Mouse (Mus musculus) liver, embryonic 14.5 days (tissue): ENCODE measurements at regions not wholly inside any gene's neighbourhood (a gene's known extent, or its start where the extent isn't known, plus 50 kb on each side); places are given as distances from the start of the nearest gene placed in this dataset.

Experiments
- ATAC-seq: fragments of 200-750 bp; cut with Nextera tagmentation; 2 replicates; pipeline ENCODE4 v1.8.0; 2017; ENCODE audit warnings: moderate number of reproducible peaks, mild to moderate bottlenecking, moderate library complexity; ENCODE audit not compliant: insufficient read depth
- DNase-seq, 3 experiments: peaks; one replicate each; pipeline ENCODE4 v3.0.0-alpha.2; 2012 to 2013; ENCODE audit warnings: low read depth in 3 of 3, low spot score in 3 of 3
- H3K27ac ChIP-seq: fragments of 300-500 bp; sonication (generic); 2 replicates; pipeline ENCODE4 v1.5.1; 2014; ENCODE audit warnings: moderate library complexity, mild to moderate bottlenecking, control low read depth, inconsistent platforms
- H3K27me3 ChIP-seq: fragments of 300-500 bp; sonication (generic); 2 replicates; pipeline ENCODE4 v1.6.1; 2014; ENCODE audit warnings: mild to moderate bottlenecking, low read length, moderate library complexity; ENCODE audit not compliant: control insufficient read depth, insufficient read depth
- H3K36me3 ChIP-seq: fragments of 300-500 bp; sonication (generic); replicated peaks from 2 replicates; pipeline ENCODE4 v1.6.1; 2014; ENCODE audit warnings: low read depth; ENCODE audit not compliant: control insufficient read depth, insufficient read depth
- H3K4me1 ChIP-seq, 2 experiments: fragments of 200-500 bp in 1 of 2; fragments of 300-500 bp in 1 of 2; sonication (generic) in 1 of 2; replicated peaks; 2 replicates each; pipeline ENCODE4 v1.6.1; 2012 to 2014; ENCODE audit warnings: antibody characterized with exemption in 1 of 2, inconsistent platforms in 1 of 2, low read length in 1 of 2; ENCODE audit not compliant: control insufficient read depth in 2 of 2, insufficient read depth in 2 of 2
- H3K4me2 ChIP-seq: fragments of 300-500 bp; sonication (generic); 2 replicates; pipeline ENCODE4 v1.6.1; 2014; ENCODE audit warnings: low read depth, mild to moderate bottlenecking, control low read depth, moderate library complexity
- H3K4me3 ChIP-seq, 2 experiments: fragments of 200-500 bp in 1 of 2; fragments of 300-500 bp in 1 of 2; sonication (generic) in 1 of 2; 2 replicates each; pipeline ENCODE4 v1.5.1; 2012 to 2014; ENCODE audit warnings: low read depth in 2 of 2, low read length in 2 of 2, mild to moderate bottlenecking in 2 of 2, control low read depth in 1 of 2, inconsistent platforms in 1 of 2, moderate library complexity in 1 of 2; ENCODE audit not compliant: insufficient read depth in 1 of 2
- H3K9ac ChIP-seq: fragments of 300-500 bp; sonication (generic); replicated peaks from 2 replicates; pipeline ENCODE4 v1.6.1; 2014; ENCODE audit warnings: mild to moderate bottlenecking, control low read depth, moderate library complexity
- H3K9me3 ChIP-seq: fragments of 300-500 bp; sonication (generic); 2 replicates; pipeline ENCODE4 v1.6.1; 2016; ENCODE audit warnings: low read length, mixed read lengths; ENCODE audit not compliant: control insufficient read depth
- CTCF ChIP-seq: IDR thresholded peaks from 2 replicates; pipeline ENCODE4 v1.5.1; 2016; ENCODE audit warnings: antibody characterized with exemption, low read depth, control low read depth
- EP300 ChIP-seq: IDR thresholded peaks from 2 replicates; pipeline ENCODE4 v1.6.1; 2016; ENCODE audit warnings: antibody characterized with exemption, low read depth
- WGBS: fragments of 180-500 bp; shearing (Covaris S2); extraction: QIAGEN DNeasy Blood & Tissue Kit; methylation state at CpG from one replicate; pipeline ENCODE4 v1.1.7; 2014; ENCODE audit not compliant: insufficient replicate concordance; 5-methylcytosine and 5-hydroxymethylcytosine counted together

- TF ChIP-seq EP300 (no peak), CTCF (no peak)
- Histone ChIP-seq H3K4me1 (no peaks in the 10 kb centered on the region), H3K36me3 (no peaks in the 10 kb centered on the region), H3K27ac (no peak overlapping the region), H3K4me2 (no peak overlapping the region), H3K27me3 (no peaks in the 10 kb centered on the region), H3K9ac (no peak overlapping the region), H3K9me3 (no peaks in the 10 kb centered on the region), H3K4me3 (no peak overlapping the region)
- WGBS: 74% methylated on average over 7 of the region's 7 CpGs
- DNase-seq (no peak), ATAC-seq (no peak)
These were observed 328.7 kb upstream of the Gm5148 start for GRCm38 (mm10) chr3:38052941-38053340.

GRCm38 (mm10) chr3:38051748-38052147 lies 327.5 kb upstream of the Gm5148 start:
- Histone ChIP-seq H3K9me3 (no peaks in the 10 kb centered on the region), H3K4me2 (no peak overlapping the region), H3K9ac (no peak overlapping the region), H3K27me3 (no peaks in the 10 kb centered on the region), H3K4me3 (no peak overlapping the region), H3K27ac (no peak overlapping the region), H3K36me3 (no peaks in the 10 kb centered on the region), H3K4me1 (no peaks in the 10 kb centered on the region)
- DNase-seq (no peak), ATAC-seq (no peak)
- 72% methylated on average over 11 of the region's 11 CpGs for WGBS
- TF ChIP-seq CTCF (no peak), EP300 (no peak)

GRCm38 (mm10) chr3:38050856-38051255 lies 326.6 kb upstream of the Gm5148 start:
- 72% methylated on average over 9 of the region's 9 CpGs for whole genome bisulfite sequencing
- H3K4me3 ChIP-seq: no peak overlapping the region
- no peak overlapping the region for H3K27ac ChIP-seq
- H3K36me3 ChIP-seq: no peaks in the 10 kb centered on the region
- ATAC-seq (no peak), DNase-seq (no peak)
- TF ChIP-seq EP300: no peak
- TF ChIP-seq CTCF: no peak
- H3K4me2 ChIP-seq: no peak overlapping the region
- no peaks in the 10 kb centered on the region for H3K27me3 ChIP-seq
- H3K9me3 ChIP-seq: no peaks in the 10 kb centered on the region
- H3K9ac ChIP-seq: no peak overlapping the region
- H3K4me1 ChIP-seq: no peaks in the 10 kb centered on the region

GRCm38 (mm10) chr3:38050366-38050765 lies 326.1 kb upstream of the Gm5148 start:
- Histone ChIP-seq H3K4me3 (no peak overlapping the region), H3K36me3 (no peaks in the 10 kb centered on the region), H3K27ac (no peak overlapping the region), H3K27me3 (no peaks in the 10 kb centered on the region), H3K4me2 (no peak overlapping the region), H3K9me3 (no peaks in the 10 kb centered on the region), H3K4me1 (no peaks in the 10 kb centered on the region), H3K9ac (no peak overlapping the region)
- no peak for TF ChIP-seq CTCF
- no peak for TF ChIP-seq EP300
- DNase-seq: no peak
- no peak for ATAC-seq
- 68% methylated on average over 1 of the region's 1 CpGs for WGBS

- no peak overlapping the region for H3K9ac ChIP-seq
- H3K36me3 ChIP-seq: no peaks in the 10 kb centered on the region
- no peak overlapping the region for H3K4me3 ChIP-seq
- 75% methylated on average over 2 of the region's 2 CpGs for WGBS
- no peak overlapping the region for H3K4me2 ChIP-seq
- H3K27me3 ChIP-seq: no peaks in the 10 kb centered on the region
- ATAC-seq (no peak), DNase-seq (no peak)
- no peaks in the 10 kb centered on the region for H3K9me3 ChIP-seq
- TF ChIP-seq CTCF: no peak
- TF ChIP-seq EP300: no peak
- H3K4me1 ChIP-seq: no peaks in the 10 kb centered on the region
- no peak overlapping the region for H3K27ac ChIP-seq
These were observed 325.0 kb upstream of the Gm5148 start for GRCm38 (mm10) chr3:38049290-38049689.
